Mouse (Mus musculus) thymus, postnatal 0 days (tissue): ENCODE data around the gene Cysltr1. TPM values are rescaled to one million over a fixed set of nuclear protein-coding genes. Genes with fewer than 3 reads are reported as not detected.

Experiments
- DNase-seq: peaks from one replicate; pipeline ENCODE4 v3.0.0-alpha.2; 2015; ENCODE audit warnings: low spot score
- polyA plus RNA-seq: library from polyadenylated mRNA; unstranded; fragments of >200 nt; fragmentation: Nextera tagmentation; extraction: Ambion mirVana; gene quantifications from 2 replicates; pipeline ENCODE4 v1.2.1, GENCODE M21; 2015

Gene Cysltr1
- 2.4 and 2.5 TPM in 2 replicates for polyA plus RNA-seq

DNA sequence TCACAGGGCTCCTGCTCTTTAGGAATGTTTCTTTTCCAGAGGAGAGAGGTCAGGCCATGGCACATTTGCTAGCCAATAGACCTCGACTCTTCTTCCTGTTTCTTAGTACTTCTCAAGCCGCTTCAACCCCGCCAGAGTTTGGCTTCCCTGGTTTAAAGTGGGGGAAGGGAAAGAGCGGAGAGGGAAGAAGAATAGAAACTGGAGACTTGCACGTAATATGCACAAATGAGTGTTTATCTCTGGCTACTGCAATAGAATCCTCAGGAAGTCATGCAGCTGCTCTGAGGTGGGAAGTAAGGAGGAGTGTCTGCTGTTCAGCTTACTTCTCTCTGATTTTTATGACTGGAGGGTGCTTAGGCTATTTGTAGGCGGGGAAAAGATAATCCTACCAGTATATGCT is at the start of gene Cysltr1:
TSS of gene Cysltr1 (minus strand) at position 294 of the 400 bp plus-strand sequence.
- peak; percentile 2 for DNase-seq

DNA sequence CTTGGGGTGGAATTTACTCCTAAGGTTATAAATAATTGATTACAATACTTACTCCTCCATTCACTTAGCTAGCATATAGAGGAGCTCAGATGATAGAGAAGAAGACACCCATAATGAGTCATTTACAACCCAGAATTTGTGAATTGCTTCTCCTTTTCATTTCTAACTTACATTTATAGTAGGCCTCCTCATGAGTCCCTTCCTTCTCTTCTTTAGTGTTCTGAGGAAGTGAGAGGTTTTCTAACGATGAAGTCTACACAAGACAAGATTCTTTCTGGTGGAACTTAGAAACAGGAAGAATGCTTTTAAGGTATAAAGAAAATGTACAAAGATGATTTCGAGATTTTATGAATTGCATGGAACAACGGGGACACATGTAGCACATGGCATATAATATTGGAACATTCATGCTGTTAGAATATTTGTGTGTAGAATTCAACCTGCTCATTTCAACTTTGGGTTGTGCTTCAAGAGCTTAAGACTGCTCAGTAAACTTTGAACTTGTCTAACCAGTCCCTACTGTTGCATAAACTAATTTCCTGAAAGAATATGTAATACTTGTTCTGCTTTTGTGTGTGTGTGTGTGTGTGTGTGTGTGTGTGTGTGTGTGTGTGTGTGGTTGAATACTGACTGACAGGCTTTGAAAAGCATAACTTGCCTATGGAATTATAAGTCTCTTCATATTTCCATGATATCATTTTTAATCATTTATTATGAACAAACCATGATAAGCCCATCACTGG is 31.5 kb upstream of the Cysltr1 start:
- DNase-seq: no peak

DNA sequence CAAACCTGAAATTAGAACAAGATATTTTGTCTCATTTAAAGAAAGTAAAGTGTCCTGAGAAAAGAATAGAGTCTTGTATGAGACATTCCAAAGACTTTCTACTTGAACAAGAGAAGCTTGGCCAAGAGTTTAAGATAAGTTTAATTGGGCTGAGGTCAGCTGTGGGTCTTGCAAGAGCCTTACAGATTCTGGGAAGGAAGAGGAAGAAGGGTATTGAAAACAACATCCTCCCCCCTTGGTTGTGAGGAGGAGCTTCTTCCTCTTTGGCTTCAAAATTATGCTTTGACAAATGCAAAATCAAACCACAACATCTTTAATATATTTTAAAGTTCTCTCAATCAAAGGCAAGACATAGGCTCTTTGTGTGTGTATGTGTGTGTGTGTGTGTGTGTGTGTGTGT is 30.1 kb upstream of the Cysltr1 start:
- no peak for DNase-seq

DNA sequence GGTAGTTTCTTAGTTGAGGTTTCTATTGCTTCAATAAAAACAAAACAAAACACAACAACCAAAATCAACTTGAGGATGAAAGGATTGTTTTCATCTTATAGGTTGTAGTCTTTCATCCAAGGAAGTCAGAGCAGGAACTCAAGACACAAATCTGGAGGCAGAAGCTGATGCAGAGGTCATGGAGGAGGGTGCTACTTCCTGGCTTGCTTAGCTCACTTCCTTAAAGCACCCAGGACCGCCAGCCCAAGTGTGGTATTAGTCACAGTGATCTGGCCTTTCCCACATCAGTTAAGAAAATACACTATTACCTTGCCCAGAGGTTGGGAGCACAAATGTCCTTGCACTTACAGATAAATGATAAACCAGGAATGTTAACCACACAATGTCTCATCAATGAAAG is 25.0 kb upstream of the Cysltr1 start:
- no peak for DNase-seq

DNA sequence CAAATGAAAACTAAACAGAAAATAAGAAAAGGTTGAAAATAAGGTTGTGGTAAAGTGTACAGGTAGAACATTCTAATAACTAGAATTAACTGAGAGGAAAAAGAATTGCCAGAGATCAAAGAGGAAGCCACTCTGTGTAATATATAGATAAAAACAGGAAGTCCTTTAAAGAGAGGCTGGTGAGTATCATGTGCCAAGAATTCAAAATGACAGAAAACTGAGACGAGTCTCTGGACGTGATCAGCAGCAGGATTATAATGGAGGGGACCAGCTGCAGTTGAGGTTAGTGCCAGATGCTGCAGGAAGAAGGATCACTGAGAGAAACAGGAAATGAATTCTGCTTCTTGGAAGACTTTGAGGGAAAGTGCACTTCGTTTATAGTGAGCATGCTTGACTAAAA is 20.2 kb upstream of the Cysltr1 start:
- DNase-seq: no peak

DNA sequence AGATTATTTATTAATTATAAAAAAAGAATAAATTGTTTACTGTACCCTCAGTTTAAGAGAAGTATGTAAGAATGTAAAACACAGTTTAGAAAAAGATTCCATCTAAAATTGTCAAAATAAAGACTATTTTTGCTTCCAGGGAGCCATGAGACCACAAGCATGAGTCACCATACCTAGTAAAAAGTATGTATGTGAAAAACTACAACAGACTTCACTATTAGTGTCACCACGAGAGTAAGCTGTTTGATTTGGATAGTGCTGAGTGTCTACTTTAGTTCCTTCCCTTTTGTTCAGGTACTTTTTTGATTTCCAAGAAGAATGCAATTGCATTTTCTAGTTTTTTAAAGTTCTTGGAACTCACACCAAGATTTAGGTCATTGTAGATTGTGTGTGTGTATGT is 19.0 kb upstream of the Cysltr1 start:
- no peak for DNase-seq

DNA sequence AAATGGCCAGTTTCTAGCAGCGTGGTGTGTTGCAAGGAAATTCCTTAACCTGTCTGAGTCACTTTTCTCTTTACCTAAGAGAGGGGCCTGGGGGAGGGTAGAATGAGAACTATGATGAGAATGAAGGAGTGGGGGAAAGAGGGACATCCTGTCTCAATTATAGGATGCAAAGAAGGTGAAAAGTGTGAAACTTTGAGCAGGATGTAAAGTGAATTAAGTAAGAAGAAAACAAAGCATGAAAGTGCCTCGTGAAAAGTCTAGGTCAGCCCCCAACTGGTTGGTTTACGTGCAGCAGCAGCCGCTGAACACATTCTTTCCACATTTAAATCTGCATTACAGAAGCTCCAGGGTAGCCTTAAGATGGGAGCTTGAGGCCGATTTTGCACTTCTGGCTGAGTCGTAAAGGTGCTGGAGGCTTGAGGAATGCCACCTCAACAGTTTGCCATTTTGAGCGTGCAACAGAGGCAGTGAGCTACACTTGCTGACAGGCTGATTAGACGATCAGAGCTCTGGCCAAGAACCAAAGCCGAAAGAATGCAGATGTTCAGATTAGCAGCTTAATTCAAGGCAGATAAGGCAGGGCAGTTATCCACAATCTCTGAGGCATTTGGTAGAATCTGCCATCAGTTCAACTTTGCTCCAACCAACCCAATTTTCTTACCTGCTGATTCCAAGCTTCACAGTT is 763 bp downstream of the Cysltr1 start:
- peak; percentile 5 for DNase-seq

DNA sequence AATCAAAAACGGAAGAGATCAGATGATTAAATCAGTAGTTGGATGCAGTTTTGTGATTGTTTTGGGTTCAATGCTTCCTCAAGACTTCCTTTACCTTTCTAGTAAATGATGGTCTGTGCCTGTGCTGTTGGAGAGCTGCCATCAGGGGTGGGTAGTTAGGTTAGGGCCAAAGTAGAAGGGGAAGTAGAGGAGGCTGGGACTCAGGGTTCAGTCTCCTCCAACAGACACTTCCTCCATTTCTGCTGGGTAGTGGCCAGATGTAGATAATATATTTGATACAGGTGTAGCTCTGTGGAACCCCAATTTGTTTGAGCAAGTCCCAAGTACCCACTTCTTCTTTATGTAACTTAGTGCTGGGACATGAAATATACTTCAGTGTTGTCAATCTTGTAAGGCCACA is 7.6 kb downstream of the Cysltr1 start:
- DNase-seq: no peak

DNA sequence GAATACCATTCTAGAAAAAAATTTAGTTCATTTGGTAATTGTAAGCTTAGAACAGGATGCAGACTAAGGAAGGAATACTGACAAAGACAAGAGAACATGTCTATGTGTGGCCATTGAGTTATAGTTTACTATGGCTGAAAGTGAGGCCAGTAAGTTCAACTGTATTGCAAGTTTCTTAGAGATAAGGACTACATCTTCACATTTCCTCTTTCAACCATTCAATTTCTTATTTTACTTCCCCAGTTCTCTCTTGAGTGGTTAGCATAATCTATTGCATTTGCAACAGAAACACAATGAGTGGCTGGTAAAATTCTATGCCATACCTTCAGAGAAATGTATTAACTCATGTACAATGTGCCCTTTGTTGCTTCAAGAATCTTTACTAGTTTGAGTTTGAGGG is 9.6 kb downstream of the Cysltr1 start:
- no peak for DNase-seq

DNA sequence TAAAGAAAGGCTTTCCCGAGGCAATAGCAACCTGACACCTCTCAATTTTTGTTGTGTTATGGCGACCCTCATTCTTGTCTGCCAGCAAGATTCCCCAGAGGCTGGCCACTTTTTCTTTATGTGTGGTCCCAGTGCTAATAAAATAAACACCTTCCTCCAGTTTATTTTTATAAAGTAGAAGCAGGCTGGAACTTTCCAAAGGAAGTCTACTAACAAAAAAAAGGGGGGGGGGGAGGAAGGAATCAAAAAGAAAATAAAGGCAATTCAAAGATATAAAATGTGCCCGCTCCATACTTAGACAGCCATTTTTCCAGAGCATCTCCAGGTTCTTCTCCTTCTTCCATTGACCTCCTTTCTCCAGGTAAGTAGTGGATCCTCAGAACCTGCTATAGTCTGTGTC is 20.6 kb downstream of the Cysltr1 start, which contains the start of gene Gm5127:
TSS of gene Gm5127 (plus strand) at position 301 of the 400 bp plus-strand sequence.
- DNase-seq: no peak

DNA sequence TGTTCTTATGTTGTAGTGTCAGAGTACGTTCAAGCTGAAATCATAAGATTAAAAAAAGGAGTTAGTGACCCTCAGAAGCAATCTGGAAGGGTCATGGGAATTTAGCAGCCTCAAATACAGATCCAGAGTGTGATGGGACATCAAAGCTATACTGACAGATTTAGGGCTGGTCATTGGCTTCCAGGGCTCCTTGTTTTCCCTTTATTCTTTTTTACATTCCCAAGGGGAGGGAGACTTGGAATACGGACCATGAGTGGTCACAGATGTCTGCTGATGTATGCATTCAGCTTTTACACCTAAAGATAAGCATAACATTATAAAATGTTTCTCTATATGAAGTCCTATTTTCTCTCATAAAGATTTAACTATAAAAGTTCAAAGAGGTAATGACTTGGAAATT is 21.3 kb downstream of the Cysltr1 start:
- DNase-seq: no peak

DNA sequence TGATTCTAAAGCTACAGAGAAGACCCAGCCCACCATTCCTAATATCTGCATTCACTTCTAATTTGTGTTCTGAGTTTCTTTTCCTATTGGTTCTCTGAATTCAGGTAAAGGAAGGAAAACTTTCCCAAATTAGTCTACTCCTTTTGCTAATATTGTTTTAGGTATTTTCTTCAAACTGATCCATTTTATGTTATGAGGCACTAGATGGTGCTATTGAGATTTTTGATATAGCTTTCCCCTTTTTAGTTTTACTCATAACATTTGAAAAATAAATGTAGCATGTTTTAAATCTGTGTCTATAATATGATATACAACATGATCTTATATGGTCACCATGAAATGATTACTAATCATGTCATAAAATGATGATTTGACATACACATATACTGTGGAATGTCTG is 23.1 kb downstream of the Cysltr1 start:
- DNase-seq: no peak

DNA sequence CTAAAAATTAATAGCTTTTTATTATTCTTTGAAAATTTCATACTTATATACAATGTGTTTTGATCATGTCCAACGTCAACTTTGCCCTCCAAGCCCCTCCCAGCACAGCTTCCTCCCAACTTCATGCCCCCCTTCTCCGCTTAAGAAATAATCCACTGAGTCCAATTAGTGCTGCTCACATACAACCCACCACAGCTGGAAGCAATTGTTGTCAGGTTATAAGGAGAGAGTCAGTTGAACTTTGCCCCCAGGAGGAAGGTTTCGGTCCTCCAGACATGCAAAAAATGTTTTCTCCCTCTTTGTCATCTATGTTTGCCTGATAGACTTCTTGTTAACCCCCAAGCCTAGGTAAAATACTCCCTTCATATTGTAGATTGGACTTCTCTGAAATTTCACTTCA is 24.5 kb downstream of the Cysltr1 start:
- DNase-seq: no peak

DNA sequence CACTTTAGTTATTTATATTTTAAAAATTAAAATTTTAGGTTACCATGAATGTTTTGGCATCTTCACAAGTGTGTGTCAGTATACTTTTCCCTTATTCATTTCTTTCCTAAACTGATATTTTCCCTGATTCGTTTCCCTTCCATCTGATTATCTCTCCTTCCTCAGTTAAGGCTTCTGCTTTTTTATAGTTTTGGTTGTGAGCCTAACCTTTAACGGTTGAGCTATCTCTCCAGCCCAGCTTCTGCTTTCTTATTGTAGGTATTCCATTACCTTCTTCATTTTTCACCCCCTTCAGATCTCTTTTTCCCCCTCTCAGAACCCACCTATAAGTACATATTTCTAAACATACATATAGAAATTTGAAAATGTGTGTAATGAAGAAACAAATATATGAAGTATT is 48.0 kb downstream of the Cysltr1 start:
- DNase-seq: no peak

DNA sequence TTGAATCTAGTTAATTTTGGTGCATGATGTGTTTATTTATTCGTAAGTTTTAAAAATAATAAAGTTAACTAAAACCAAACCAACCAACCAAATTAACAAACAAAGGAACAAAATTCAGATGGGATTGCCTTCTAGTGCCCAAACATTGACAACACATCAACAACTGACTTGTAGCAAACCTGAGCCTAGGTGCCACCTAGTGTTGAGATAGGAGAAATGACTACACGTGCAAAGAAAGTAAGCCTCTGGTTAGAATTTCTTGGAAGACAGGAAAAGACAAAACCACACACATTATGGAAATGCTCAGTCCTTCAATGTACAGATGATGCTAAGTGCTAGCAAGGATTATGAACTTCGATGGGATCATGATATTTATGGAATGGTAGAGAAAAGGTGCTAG is 67.1 kb downstream of the Cysltr1 start:
- DNase-seq: no peak

Other genes starting within 250 kb of the Cysltr1 start
- gene Fndc3c1, start 118.3 kb downstream of the Cysltr1 start, polyA plus RNA-seq: not detected in 2 replicates
- gene Gm5127, start 20.5 kb downstream of the Cysltr1 start, polyA plus RNA-seq: 0.09 and 0.21 TPM in 2 replicates
- 1.2 and 1.3 TPM in 2 replicates for gene Rtl3, start 237.0 kb upstream of the Cysltr1 start, polyA plus RNA-seq